Mouse (Mus musculus) small intestine, adult 2 months (tissue): ENCODE measurements around the gene Gm49396. TPM values are rescaled to one million over a fixed set of nuclear protein-coding genes. Genes with fewer than 3 reads are reported as not detected.

Experiments used
- H3K27ac ChIP-seq: fragments of 200-500 bp; 2 replicates; pipeline ENCODE4 v1.5.1; 2012; ENCODE audit warnings: low read depth, low read length, control low read depth, inconsistent platforms; ENCODE audit not compliant: insufficient read depth
- H3K27me3 ChIP-seq: fragments of 200-500 bp; 2 replicates; pipeline ENCODE4 v1.6.1; 2012; ENCODE audit warnings: mild to moderate bottlenecking, moderate library complexity, low read length, inconsistent platforms; ENCODE audit not compliant: control insufficient read depth, insufficient read depth
- H3K36me3 ChIP-seq: fragments of 200-500 bp; 2 replicates; pipeline ENCODE4 v1.6.1; 2012; ENCODE audit warnings: mild to moderate bottlenecking, low read length, control low read depth, inconsistent platforms; ENCODE audit not compliant: control insufficient read depth, insufficient read depth
- H3K4me1 ChIP-seq: fragments of 200-500 bp; 2 replicates; pipeline ENCODE4 v1.6.1; 2012; ENCODE audit warnings: low read length, inconsistent platforms, mixed read lengths; ENCODE audit not compliant: control insufficient read depth, insufficient read depth, insufficient read length
- H3K4me3 ChIP-seq: fragments of 200-500 bp; 2 replicates; pipeline ENCODE4 v1.5.1; 2012; ENCODE audit warnings: low read depth, mild to moderate bottlenecking, control low read depth, inconsistent platforms, low read length, moderate library complexity
- CTCF ChIP-seq: fragments of 200-500 bp; IDR thresholded peaks from 2 replicates; pipeline ENCODE4 v1.5.1; 2012; ENCODE audit warnings: low read depth, mild to moderate bottlenecking, control low read depth, inconsistent platforms, low read length, moderate library complexity, mixed read lengths; ENCODE audit not compliant: insufficient replicate concordance, insufficient read length; ENCODE audit errors: extremely low read depth
- POLR2A ChIP-seq: fragments of 200-500 bp; IDR thresholded peaks from 2 replicates; pipeline ENCODE4 v1.6.1; 2012; ENCODE audit warnings: low read depth, mild to moderate bottlenecking, control low read depth, inconsistent platforms, low read length, moderate library complexity
- WGBS: fragments of 180-500 bp; shearing (Covaris S2); methylation state at CpG from one replicate; pipeline ENCODE4 v1.1.7; 2018; 5-methylcytosine and 5-hydroxymethylcytosine counted together
- polyA plus RNA-seq: library from polyadenylated mRNA; depleted of rRNA; stranded (reverse); fragments of >200 nt; gene quantifications from 2 replicates; pipeline ENCODE4 v1.2.3, GENCODE M21; 2012

Gene Gm49396
- polyA plus RNA-seq, 1 experiment: 1.6 TPM

GRCm38 (mm10) chr7:30591605-30591951 is 28.4 kb downstream of the Gm49396 start:
- Histone ChIP-seq H3K27me3 (no peaks in the 10 kb centered on the region), H3K27ac (no peak overlapping the region), H3K36me3 (peaks cover under 1% of the 10 kb centered on the region; the same call in 1 of the 2 replicates), H3K4me3 (no peak overlapping the region), H3K4me1 (peaks cover 20% of the 10 kb centered on the region)
- WGBS: 92% methylated on average over 4 of the region's 4 CpGs
- TF ChIP-seq CTCF: no peak
- no peak for TF ChIP-seq POLR2A

- Histone ChIP-seq H3K27me3 (no peaks in the 10 kb centered on the region), H3K36me3 (no peaks in the 10 kb centered on the region), H3K4me1 (peaks cover 17% of the 10 kb centered on the region), H3K27ac (no peak overlapping the region), H3K4me3 (no peak overlapping the region)
- 73% methylated on average over 5 of the region's 5 CpGs for WGBS
- no peak for TF ChIP-seq POLR2A
These were observed 29.8 kb downstream of the Gm49396 start for GRCm38 (mm10) chr7:30592772-30593423.

GRCm38 (mm10) chr7:30593579-30594509 is 30.7 kb downstream of the Gm49396 start:
- WGBS: 56% methylated on average over 10 of the region's 10 CpGs
- no peak overlapping the region for H3K27ac ChIP-seq
- H3K4me1 ChIP-seq: peaks cover 17% of the 10 kb centered on the region

GRCm38 (mm10) chr7:30594510-30595024 is 31.4 kb downstream of the Gm49396 start:
- TF ChIP-seq POLR2A: no peak
- TF ChIP-seq CTCF: no peak
- 75% methylated on average over 4 of the region's 4 CpGs for WGBS
- Histone ChIP-seq H3K36me3 (no peaks in the 10 kb centered on the region), H3K27me3 (no peaks in the 10 kb centered on the region), H3K27ac (no peak overlapping the region), H3K4me3 (no peak overlapping the region), H3K4me1 (peaks cover 18% of the 10 kb centered on the region)

More at GRCm38 (mm10) chr7:30593579-30594509, 30.7 kb downstream of the Gm49396 start:
- Histone ChIP-seq H3K4me3 (no peak overlapping the region), H3K27me3 (no peaks in the 10 kb centered on the region), H3K36me3 (no peaks in the 10 kb centered on the region)
- TF ChIP-seq CTCF (no peak), POLR2A (no peak)

GRCm38 (mm10) chr7:30596093-30596492 is 32.9 kb downstream of the Gm49396 start:
- Histone ChIP-seq H3K27ac (no peak overlapping the region), H3K4me1 (peaks cover 12% of the 10 kb centered on the region; the same call in 1 of the 2 replicates), H3K4me3 (no peak overlapping the region), H3K36me3 (no peaks in the 10 kb centered on the region), H3K27me3 (no peaks in the 10 kb centered on the region)
- TF ChIP-seq CTCF (no peak), POLR2A (no peak)
- WGBS: 81% methylated on average over 5 of the region's 5 CpGs

GRCm38 (mm10) chr7:30596811-30597210 is 33.7 kb downstream of the Gm49396 start:
- no peak overlapping the region for H3K4me3 ChIP-seq
- 90% methylated on average over 5 of the region's 5 CpGs for WGBS
- H3K27ac ChIP-seq: no peak overlapping the region
- H3K27me3 ChIP-seq: no peaks in the 10 kb centered on the region
- H3K4me1 ChIP-seq: peaks cover 12% of the 10 kb centered on the region; the same call in 1 of the 2 replicates
- no peaks in the 10 kb centered on the region for H3K36me3 ChIP-seq
- TF ChIP-seq POLR2A (no peak), CTCF (no peak)

GRCm38 (mm10) chr7:30598786-30599185 is 35.6 kb downstream of the Gm49396 start, which contains the start of gene Zbtb32:
Gene Zbtb32, minus strand, starts transcription at chr7:30598909.
- TF ChIP-seq POLR2A (no peak), CTCF (no peak)
- Histone ChIP-seq H3K27ac (no peak within 1 kb of the TSS), H3K4me1 (peaks cover 19% of the 10 kb centered on the region; the same call in 1 of the 2 replicates), H3K27me3 (no peaks in the 10 kb centered on the region), H3K36me3 (no peaks in the 10 kb centered on the region), H3K4me3 (peak within 1 kb of the TSS; percentile 14; the same call in 1 of the 2 replicates)
- 94% methylated on average over 12 of the region's 12 CpGs for WGBS
